Mouse (Mus musculus) frontal cortex, postnatal 14 days (tissue): ENCODE data around the gene Bmpr2.

Experiments used
- DNase-seq, 2 experiments: peaks; one replicate each; pipeline ENCODE4 v3.0.0; 2022; ENCODE audit warnings: low spot score in 2 of 2

Bmpr2 gene

DNA sequence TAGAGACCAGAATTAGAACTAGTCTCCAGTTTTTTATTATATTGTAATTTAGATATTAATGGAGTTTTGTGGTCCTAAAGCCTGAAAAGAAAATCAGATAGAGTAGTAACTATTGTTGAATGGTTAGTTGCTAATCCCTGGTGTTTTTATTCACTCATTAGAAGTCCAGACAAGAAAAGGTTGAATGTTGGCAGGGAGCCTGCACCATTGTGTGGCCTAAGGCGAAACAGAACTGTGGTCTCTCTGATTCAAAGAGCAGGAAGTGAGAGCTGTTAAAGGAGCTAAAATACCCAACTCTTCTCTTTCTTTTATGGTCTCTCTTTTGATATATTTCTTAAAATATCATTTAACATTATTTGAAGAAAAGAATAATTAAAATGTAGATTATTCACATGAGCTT is 32.1 kb downstream of the Bmpr2 start:
- DNase-seq: no peak

DNA sequence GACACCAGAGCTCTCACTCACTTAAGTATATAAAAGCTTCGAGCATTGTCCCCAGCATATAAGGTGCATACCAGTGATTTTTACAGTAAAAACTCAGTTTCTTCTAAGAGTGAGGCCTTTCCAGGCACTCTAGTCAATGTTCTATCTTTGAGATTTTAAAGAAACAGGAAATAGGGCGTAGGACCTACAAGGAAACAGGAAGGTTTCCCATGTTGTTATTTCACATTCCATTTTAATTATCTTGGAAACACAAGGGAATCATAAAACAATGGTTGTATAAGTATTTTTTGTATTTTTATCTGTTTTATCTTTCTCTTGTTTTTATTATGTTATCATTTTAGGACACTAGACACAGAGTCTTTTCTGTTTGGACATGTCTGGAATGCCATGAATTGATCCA is 34.7 kb downstream of the Bmpr2 start:
- no peak for DNase-seq

DNA sequence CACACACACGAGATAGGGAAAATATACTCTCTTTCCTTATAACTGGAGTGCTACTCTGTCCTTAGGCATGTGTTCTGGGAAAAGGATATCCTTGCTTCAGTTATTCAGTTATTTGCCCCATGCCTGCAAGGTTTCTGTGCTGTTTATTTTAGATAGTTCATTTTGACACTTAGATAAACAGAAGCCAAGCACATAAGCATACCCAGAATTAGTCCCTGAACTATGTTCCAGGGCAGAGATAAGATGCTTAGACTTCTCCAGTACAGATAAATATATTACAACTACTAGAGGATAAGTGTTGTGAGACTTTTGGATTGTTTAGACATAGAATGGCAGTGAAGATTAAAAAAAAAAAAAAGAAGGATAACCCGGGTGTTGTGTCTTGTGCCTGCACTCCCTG is 41.2 kb downstream of the Bmpr2 start:
- no peak for DNase-seq

DNA sequence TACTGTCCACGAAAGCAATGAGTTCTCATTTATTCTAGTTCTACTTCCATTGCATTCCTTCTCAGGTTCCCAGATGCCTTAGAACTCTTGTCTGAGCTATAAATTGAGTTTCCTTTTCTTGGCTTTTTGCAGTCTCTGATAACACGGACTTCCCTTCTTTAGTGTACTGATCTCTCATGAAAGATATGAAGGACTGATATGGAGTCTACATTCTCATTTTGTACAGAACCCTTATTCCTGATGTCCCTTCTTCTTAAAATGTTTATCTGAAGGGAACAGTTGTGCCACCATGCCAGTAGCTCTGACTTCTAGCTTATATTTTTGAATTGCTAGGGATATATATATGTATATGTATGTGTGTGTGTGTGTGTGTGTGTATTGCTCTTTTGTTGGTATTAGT is 46.7 kb downstream of the Bmpr2 start:
- no peak for DNase-seq

DNA sequence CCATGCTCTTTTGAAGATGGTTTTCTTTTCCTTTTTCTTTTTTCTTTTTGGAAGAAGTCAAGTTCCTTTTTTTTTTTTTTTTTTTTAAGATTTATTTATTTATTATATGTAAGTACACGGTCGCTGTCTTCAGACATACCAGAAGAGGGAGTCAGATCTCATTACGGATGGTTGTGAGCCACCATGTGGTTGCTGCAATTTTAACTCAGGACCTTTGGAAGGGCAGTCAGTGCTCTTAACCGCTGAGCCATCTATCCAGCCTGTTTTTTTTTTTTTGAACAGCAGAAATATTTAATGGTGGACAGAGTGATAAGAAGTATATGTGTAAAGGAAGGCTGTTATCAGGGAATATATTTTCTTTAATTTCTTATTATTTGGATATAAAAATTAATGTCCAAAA is 49.6 kb downstream of the Bmpr2 start:
- DNase-seq: no peak

DNA sequence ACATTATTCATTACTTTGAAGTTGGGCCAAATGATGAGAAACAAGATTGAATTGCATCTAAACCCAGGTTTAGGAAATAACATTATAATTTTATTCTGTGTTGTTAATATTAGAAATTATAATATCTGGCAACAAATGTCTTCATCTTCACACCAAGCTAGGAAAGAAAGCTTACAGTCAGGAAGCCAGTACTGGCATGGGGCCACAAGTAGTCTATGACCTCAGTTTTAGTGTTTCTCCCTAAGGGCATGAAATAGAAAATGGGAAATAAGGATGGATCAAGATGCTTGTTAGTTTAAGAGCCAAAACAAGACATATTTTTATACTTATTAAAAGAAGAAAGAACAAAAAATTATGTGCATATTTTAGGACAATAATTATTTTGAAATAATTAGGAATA is 62.2 kb downstream of the Bmpr2 start:
- no peak for DNase-seq

DNA sequence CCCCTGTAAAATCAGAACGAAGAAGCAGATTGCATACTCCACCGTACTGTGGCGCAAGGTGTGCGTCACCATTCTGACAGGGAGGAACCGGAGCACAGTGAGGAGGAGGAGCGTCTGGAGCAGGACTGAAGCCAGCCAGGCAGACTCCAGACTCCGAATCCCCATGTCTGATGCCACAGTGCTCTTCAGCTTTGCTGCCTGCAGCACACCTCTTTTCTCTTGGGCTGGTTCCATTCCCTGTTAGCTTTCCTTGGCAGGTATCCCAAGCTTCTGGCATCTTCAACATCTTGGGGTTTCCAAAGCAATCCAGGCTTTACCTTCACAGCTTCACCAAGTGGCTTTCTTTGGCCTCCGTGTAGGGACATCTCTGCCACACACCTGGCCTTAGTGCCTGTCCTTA is 63.4 kb downstream of the Bmpr2 start:
- DNase-seq: no peak

DNA sequence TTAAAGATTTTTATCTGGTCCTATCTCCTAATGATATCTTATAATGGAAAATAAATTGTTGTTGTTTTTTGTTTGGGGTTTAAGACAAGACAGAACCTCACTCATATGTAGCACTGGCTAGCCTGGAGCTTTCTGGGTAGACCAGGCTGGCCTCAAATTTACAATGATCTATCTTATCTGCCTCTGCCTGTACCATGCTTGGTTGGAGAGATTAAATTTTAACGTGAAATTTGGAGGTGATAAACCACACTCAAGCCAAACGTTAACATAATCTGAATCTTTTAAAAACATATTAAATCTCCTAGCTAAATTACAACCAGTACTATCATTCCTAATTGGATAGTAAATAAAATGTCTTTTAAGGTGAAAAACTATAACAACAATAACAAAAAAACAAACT is 66.2 kb downstream of the Bmpr2 start:
- DNase-seq: no peak

DNA sequence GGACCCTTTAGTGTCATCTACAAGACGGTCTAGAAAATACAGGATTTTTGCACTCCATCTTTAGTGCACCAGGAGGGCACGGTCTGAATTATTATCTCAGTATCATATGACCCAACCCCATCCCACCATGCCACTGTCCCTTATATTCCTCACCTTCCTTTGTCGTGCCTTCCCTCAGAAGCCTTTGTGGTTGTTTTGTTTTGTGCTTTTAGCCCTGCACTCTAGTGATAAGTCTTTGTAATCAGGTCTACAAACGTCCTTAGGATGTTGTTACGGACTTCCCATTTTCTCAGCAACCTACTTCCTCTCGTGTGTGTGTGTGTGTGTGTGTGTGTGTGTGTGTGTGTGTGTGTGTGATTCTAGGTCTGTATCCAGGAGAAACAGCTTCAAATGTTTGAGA is 67.0 kb downstream of the Bmpr2 start:
- DNase-seq: no peak

DNA sequence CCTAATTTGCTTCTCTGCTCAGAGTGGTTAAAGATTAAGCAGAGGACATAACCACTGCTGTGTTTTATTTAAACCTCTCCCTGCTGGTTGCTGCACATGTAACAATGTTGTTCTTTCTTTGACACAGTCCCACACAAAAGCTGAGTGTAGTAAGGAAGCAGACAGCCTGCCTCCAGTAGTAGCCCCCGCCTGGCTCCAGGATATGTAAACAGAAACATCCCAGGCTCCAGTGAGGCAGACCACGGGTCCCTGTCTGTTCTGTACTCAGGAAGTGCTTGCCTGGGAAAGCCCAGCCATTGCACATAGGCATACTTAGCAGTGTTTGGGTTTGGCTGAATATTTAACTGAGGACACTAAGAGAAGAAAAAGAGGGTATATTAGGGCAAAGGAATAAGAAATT is 70.5 kb downstream of the Bmpr2 start:
- peak; percentile 18 to 19 for DNase-seq

DNA sequence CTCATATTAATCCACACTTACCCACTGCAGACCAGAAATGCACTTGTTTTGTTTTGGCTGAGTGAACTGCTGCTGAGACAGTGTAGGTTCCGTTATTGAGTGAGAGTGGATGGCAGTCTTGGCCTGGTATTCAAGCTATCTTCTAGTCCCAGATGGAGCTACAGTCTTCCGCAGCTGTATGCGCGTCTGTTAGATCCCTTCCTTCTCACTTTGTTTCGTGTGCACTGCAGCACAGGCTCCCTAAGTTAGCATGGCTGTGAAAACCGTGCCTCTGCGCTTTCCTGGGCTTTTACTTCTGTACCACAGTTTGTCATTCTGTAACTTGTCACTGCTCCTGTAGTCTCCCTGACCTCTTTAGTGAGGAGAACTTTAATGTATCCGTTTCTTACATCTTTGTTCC is 85.1 kb downstream of the Bmpr2 start:
- DNase-seq: no peak

DNA sequence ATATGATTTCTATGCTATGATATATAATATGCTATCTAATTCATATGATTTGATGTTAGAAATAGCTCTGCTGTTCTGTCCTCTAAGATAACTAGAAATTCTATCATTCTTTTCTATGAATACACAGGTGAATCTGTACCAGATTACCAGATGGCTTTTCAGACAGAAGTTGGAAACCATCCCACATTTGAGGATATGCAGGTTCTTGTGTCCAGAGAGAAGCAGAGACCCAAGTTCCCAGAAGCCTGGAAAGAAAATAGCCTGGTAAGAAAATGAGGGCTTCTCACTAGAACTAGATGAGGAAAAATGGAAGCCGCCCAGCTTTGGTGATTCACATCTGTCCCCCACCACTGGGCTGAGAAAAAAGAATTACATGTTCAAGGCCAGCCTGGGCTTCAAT is 95.8 kb downstream of the Bmpr2 start:
- DNase-seq: no peak

DNA sequence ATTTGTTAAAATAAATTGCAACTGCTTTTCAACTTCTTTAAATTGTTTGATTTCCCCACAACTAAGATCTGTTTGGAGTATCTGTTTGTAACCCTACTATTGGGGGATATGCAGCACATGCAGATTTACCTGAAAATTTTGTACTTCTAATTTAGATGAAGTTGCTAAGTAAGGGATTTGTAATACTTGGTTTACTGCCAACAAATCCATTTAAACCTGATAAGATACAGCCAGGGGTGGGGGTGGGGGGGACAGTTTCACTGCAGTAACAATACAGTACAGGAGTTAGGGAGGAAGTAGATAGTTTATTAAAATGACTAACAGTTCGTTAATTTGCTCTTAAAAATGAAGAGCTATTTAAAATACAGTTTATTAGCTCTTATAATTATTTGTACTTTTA is 98.9 kb downstream of the Bmpr2 start:
- no peak for DNase-seq

DNA sequence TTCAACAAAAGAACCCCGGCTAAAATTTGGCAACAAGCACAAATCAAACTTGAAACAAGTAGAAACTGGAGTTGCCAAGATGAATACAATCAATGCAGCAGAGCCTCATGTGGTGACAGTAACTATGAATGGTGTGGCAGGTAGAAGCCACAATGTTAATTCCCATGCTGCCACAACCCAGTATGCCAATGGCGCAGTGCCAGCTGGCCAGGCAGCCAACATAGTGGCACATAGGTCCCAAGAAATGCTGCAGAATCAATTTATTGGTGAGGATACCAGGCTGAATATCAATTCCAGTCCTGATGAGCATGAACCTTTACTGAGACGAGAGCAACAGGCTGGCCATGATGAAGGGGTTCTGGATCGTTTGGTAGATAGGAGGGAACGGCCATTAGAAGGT is 104.8 kb downstream of the Bmpr2 start:
- no peak for DNase-seq

DNA sequence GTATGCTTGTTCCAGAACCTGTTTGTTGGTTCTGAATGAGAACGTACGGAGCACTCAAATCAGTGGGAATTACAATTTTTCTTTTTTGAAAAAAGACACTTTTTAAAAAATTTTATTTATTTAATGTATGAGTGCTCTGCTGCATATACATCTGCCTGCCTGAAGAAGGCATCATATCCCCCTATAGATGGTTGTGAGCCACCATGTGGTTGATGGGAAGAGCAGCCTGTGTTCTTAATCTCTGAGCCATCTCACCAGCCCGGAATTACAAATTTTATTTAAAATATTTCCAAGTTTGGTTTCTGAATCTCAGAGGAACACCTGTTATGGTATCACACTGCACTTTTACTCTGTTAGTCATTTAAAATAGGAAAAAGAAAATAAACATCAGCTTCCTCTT is 110.8 kb downstream of the Bmpr2 start:
- no peak for DNase-seq

DNA sequence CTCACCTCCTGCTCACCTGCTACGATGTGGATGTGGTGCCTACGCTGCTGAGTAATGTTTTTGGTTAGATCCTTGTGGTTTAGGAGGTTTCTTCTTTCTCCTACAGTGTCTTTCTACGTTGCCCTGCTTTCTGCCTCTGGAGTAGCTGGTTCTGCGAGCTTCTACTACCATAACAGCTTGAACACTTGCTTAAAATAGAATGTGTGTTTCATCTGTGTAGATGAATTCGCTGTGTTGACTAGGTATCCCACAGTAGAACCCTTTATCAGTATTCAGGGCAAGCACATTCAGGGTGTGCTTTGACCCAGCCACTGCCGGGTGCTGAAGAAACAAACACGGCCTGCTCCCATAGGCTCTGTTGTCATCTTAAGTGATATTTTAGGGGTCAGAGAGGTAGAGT is 114.9 kb downstream of the Bmpr2 start:
- no peak for DNase-seq

DNA sequence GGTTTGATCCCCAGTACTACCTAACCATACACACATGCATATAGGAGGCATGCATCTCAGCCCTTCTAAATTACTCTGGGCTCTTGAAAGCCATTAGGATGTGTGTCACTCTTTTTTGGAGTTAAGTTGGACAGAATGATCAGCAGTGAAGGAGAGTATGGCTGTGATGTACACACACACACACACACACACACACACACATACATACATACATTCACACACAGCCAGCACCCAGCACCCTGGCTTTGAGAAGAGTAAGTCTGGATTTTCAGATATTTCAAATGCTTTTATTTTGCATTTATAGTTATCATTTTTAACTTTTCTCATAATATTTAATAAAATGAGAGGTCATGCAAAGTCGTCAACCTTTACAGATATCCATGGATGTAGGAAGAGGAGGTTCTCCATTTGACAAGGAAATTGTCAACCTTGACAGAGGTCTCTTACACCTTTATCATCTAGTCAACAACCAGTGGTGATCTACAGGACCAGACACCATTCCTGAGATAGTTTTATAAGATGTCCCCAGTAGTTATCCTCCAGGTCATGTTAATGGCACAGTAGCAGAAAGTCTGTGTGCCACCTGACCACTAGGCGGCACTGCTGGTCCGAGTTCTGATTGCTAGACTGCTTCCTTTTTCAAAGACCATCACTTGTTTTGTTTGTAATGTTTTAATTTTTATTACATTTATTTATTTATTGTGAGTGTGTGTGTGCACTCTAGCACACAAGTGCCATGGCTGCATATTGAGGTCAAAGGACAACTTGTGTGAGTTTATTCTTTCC is 120.3 kb downstream of the Bmpr2 start:
- peak; percentile 48 to 66 for DNase-seq

DNA sequence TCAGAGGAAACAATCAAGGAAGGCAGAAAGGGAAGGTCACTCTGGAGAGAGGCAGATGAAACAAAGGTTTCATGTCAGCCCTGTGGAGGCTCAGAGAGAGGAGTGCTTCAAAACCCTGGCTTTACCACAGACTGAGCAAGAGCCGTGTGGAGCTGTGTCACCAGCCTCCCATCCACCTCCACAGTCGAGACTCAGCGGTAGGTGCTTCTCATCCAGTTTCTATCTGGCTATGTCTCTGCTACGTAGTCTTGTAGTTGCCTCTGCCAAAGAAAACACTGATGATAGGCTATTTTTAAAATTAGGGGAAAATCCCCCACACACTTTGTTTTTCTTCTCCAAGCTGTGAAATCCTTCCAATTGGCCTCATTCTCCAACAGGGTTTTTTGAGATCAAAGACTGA is 123.7 kb downstream of the Bmpr2 start:
- DNase-seq: no peak

DNA sequence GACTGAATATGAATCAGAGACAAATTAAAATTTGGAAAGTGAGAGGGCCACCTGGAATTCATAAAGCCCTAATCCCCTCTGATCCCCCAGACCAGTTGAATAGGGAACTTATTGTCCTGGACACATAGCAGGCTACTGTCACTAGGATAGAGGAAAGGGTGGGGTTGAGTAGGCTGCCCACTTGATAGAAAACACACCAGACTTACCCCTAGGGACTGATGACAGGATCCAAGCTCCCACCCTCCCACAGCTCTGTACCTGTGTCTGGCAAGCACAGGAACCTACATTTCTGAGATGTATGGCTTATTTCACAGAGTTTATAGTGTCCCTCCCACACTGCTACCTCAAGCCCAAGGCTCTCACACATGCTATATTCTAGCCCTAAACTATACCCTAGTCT is 124.8 kb downstream of the Bmpr2 start:
- DNase-seq: no peak

DNA sequence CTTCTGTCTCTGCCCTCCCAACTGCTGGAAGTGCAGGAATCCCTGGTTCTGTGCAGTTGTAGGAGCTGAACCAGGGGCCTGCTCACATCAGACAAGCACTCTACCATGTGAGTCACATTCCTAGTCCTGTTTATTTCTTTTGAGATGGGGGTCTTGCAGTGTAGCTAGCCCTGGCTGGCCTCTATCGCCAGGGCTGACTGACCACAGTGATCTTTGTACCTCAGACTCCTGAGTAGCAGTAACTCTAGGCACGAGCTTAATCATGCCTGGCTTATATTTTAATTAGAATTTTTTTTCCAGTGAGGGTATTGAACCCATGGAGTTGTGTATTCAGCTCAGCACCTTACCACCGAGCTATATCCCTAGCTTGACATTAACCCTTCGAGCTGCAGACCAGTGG is 128.0 kb downstream of the Bmpr2 start:
- DNase-seq: no peak

DNA sequence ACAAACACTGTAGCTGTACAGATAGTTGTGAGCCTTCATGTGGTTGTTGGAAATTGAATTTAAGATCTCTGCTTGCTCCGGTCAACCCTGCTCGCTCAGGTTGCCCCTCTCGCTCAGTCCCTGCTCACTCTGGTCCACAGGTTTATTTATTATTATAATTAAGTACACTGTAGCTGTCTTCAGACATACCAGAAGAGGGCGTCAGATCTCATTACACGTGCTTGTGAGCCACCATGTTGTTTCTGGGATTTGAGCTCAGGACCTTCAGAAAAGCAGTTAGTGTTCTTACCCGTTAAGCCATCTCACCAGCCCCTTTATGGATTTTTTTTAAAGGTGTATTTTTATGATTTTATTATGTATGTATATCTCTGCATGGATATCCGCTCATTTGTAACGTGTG is 129.6 kb downstream of the Bmpr2 start:
- DNase-seq: no peak

DNA sequence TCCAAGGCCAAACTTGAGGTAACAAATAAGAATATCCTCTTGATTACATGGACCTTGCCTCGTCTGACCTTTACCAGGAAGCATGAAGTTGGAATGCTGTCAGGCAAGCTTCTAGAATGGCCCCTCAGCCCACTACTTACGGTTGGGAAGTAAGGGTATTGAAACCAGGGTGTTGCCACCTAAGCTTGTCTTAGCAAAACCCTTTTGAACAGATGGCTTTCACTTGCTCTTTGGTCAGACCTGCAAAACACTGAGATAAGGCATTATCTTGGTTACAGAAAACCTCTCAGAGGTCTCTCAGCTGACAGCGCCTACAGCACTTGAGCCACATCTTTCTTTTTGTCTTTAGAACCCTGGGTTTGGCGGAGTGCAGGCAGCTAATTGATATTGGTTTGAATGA is 130.8 kb downstream of the Bmpr2 start:
- no peak for DNase-seq

DNA sequence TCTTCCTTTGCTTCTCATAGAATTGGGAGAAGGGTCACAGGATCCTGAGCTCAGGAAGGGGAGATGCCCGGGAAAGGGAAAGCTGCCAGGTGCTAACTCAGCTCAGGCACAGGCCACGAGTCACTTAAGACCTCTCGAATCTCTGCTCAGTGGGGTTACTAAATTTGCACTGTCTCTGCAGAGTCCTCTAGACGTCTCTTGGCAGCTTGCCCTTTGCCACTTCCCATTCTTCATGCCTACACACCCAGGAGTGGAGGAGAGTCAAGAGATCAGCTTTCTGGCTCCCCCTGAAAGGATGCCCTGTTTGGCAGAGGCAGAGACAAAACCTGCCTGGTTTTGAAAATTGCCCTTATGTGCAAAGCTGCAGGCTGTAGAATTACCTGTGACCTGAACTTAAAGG is 132.3 kb downstream of the Bmpr2 start:
- DNase-seq: peak; percentile 16 to 33

DNA sequence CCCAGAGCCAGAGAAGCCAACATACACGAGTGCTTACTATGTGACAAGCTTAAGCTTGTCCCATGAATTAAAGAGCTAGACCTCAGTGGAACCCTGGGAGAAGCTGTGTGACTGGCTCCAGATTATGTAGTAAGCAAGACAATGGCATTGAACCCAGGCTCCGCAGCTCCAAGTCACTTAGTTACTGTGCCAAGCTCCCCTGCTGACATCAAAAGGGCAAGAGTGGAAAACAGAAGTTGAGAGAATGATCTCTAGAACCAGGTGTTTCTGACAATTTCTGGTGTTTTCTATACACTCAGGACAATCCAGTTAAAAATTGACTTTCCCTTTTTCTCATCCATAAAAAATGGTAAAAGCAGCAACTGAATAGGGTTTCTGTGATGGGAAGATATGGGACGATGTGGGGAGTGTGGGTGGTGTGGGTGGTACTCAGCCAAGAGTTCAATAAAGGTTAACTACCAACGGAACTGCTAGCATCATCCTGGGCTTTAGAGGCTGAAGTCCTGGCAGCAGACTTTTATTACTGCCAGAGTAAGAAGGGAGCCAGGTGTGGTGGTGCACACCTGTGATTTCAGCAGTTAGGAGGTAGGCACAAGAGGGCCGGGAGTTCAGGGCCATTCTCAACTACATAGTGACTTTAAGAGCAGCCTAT is 134.1 kb downstream of the Bmpr2 start:
- no peak for DNase-seq
